Comparison of ENCODE assay signal across 18 mouse cellular contexts in the genomic region with DNA sequence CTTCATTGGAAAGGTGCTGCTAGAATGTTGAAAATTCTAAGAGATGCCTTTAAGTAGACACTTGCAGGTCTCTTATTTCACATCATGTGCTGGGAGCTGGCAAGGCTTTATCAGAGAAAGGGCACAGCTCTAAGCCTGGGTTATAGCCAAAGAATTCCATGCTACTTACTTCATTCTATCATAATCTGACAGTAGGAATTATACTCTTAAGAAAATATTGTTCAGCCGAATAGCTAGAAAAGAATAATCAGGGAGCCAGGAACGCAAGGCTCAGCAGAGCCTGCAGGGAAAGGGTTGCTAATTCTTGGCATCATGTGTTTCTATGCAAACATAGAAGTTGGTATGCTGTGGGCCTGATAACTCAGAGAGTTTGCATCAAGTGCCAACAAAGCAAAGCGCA. TPM values are rescaled to one million over a fixed set of nuclear protein-coding genes. Genes with fewer than 3 reads are reported as not detected.
DNase-seq lines count a peak whose midpoint lies in the region; ATAC-seq lines count a peak whose summit lies in the region.
"Had no signal": no experiment of that assay in that cellular context is flagged by ENCODE, and none has a peak within 500 bp of the region (broad histone marks: within the 10 kb centered on the region; RNA-seq: fewer than 3 reads in every experiment).

No protein-coding gene starts in this region.

- WGBS in embryonic facial prominence, embryonic 14.5 days = 75% methylated on average over 3 of the region's 3 CpGs
- 95% methylated on average over 3 of the region's 3 CpGs for WGBS in embryonic facial prominence, embryonic 10.5 days
- 14% methylated on average over 3 of the region's 3 CpGs for WGBS in heart, embryonic 14.5 days

- no peak overlapping the region for H3K9ac ChIP-seq in embryonic facial prominence, embryonic 14.5 days (ENCODE audit: low read depth, low read length)
- no peak overlapping the region for H3K9ac ChIP-seq in heart, embryonic 14.5 days (ENCODE audit: low read length)
- H3K9ac ChIP-seq: liver, embryonic 12.5 days had no signal

- no peaks in the 10 kb centered on the region for H3K36me3 ChIP-seq in embryonic facial prominence, embryonic 14.5 days (ENCODE audit: control insufficient read depth, insufficient read depth, low read length)
- no peaks in the 10 kb centered on the region for H3K36me3 ChIP-seq in embryonic facial prominence, embryonic 10.5 days (replicated peaks)
- H3K36me3 ChIP-seq in heart, embryonic 14.5 days (ENCODE audit: control insufficient read depth, insufficient read depth, low read length) = no peaks in the 10 kb centered on the region
- H3K36me3 ChIP-seq: limb, embryonic 10.5 days; liver, embryonic 12.5 days had no signal

- H3K27me3 ChIP-seq in embryonic facial prominence, embryonic 14.5 days (replicated peaks; ENCODE audit: control insufficient read depth, insufficient read depth, low read length) = no peaks in the 10 kb centered on the region
- H3K27me3 ChIP-seq in embryonic facial prominence, embryonic 10.5 days (replicated peaks; ENCODE audit: low read depth, poor library complexity, severe bottlenecking) = no peaks in the 10 kb centered on the region
- H3K27me3 ChIP-seq in heart, embryonic 14.5 days (ENCODE audit: control insufficient read depth, insufficient read depth, low read length) = no peaks in the 10 kb centered on the region
- H3K27me3 ChIP-seq: CH12.LX; liver, embryonic 12.5 days had no signal

- no peak overlapping the region for H3K4me2 ChIP-seq in embryonic facial prominence, embryonic 14.5 days (ENCODE audit: low read depth, low read length)
- peak overlapping the region; percentile 35 for H3K4me2 ChIP-seq in heart, embryonic 14.5 days (ENCODE audit: low read length)
- H3K4me2 ChIP-seq: liver, embryonic 12.5 days had no signal

- no peak overlapping the region for H3K27ac ChIP-seq in embryonic facial prominence, embryonic 14.5 days (replicated peaks; ENCODE audit: low read depth, low read length)
- H3K27ac ChIP-seq in embryonic facial prominence, embryonic 10.5 days (replicated peaks) = no peak overlapping the region
- H3K27ac ChIP-seq in heart, embryonic 14.5 days (replicated peaks in 1 of 2; ENCODE audit: control insufficient read depth in 1 of 2, insufficient read depth in 1 of 2, low read depth in 2 of 2, low read length in 2 of 2) = peak overlapping the region; percentile 88 to 93
- H3K27ac ChIP-seq: gastrocnemius, adult 2 months; hindbrain, postnatal 0 days; limb, embryonic 10.5 days; liver, embryonic 12.5 days had no signal

- DNase-seq in embryonic facial prominence, embryonic 14.5 days (ENCODE audit: low spot score) = peak; percentile 31
- no peak for DNase-seq in embryonic facial prominence, embryonic 10.5 days (ENCODE audit: low spot score)
- peak; percentile 71 for DNase-seq in 3T3-L1 (ENCODE audit: low read depth, low spot score)
- peak; percentile 5 for DNase-seq in lung, postnatal 10 days
- no peak for DNase-seq in Muller cell, postnatal 12 days (ENCODE audit: inconsistent ontology term)
- no peak for DNase-seq in frontal cortex, postnatal 10 days (ENCODE audit: low spot score in 2 of 2)
- no peak for DNase-seq in kidney, adult 18-20 months
- DNase-seq: cerebellum, adult 11 months; gastrocnemius, adult 2 months; kidney, adult 9 months; layer of hippocampus, postnatal 36 days had no signal

- H3K9me3 ChIP-seq in embryonic facial prominence, embryonic 14.5 days (ENCODE audit: control insufficient read depth, low read length) = no peaks in the 10 kb centered on the region
- no peaks in the 10 kb centered on the region for H3K9me3 ChIP-seq in embryonic facial prominence, embryonic 10.5 days
- no peaks in the 10 kb centered on the region for H3K9me3 ChIP-seq in heart, embryonic 14.5 days (ENCODE audit: control insufficient read depth, low read length)
- H3K9me3 ChIP-seq: limb, embryonic 10.5 days; liver, embryonic 12.5 days had no signal

- H3K4me1 ChIP-seq in embryonic facial prominence, embryonic 14.5 days (ENCODE audit: control insufficient read depth, insufficient read depth, low read length) = no peaks in the 10 kb centered on the region
- no peaks in the 10 kb centered on the region for H3K4me1 ChIP-seq in embryonic facial prominence, embryonic 10.5 days
- H3K4me1 ChIP-seq in heart, embryonic 14.5 days (ENCODE audit: control insufficient read depth in 2 of 2, insufficient read depth in 2 of 2, low read length in 2 of 2) = peaks cover 11 to 19% of the 10 kb centered on the region in 2 experiments
- H3K4me1 ChIP-seq: limb, embryonic 10.5 days; liver, embryonic 12.5 days had no signal

- no peak overlapping the region for H3K4me3 ChIP-seq in embryonic facial prominence, embryonic 14.5 days (ENCODE audit: low read depth, low read length)
- H3K4me3 ChIP-seq in embryonic facial prominence, embryonic 10.5 days = no peak overlapping the region
- no peak overlapping the region for H3K4me3 ChIP-seq in heart, embryonic 14.5 days (ENCODE audit: control insufficient read depth in 1 of 2, insufficient read depth in 1 of 2, low read depth in 1 of 2, low read length in 2 of 2)
- H3K4me3 ChIP-seq: gastrocnemius, adult 2 months; limb, embryonic 10.5 days; liver, embryonic 12.5 days had no signal

- ATAC-seq in embryonic facial prominence, embryonic 14.5 days (ENCODE audit: low read depth) = no peak
- peak; percentile 91 for ATAC-seq in heart, embryonic 14.5 days (ENCODE audit: insufficient number of reproducible peaks, insufficient read depth, low FRiP score, low read depth)
- ATAC-seq: activated CD4-positive, CD25-positive, alpha-beta regulatory T cell, adult 4 months; forebrain, embryonic 14.5 days; hindbrain, postnatal 0 days; liver, embryonic 12.5 days had no signal

RNA-seq across cellular contexts. Expression of a gene that starts 3.4 kb away (rescaled TPM):
- 3.0 and 3.8 TPM in 2 replicates for polyA plus RNA-seq in embryonic facial prominence, embryonic 14.5 days (2014; fragmentation: Nextera tagmentation; extraction: Ambion mirVana)
- polyA plus RNA-seq in embryonic facial prominence, embryonic 10.5 days (2016; fragmentation: Nextera tagmentation; extraction: Ambion mirVana) = 0.36 and 0.63 TPM in 2 replicates
- 40.6 and 43.3 TPM in 2 replicates for polyA plus RNA-seq in heart, embryonic 14.5 days (2014; fragmentation: Nextera tagmentation; extraction: Ambion mirVana)
- polyA plus RNA-seq: activated CD4-positive, CD25-positive, alpha-beta regulatory T cell, adult 4 months had no signal

Comparison
In these comparisons a context has a peak if more than half of its experiments do, and no peak if none do; other contexts are left out.
1. DNase-seq: peak in embryonic facial prominence, embryonic 14.5 days (single experiment), 3T3-L1 (single experiment) and lung, postnatal 10 days (single experiment); none in embryonic facial prominence, embryonic 10.5 days (single experiment), Muller cell, postnatal 12 days (single experiment), frontal cortex, postnatal 10 days (0 of 2) and kidney, adult 18-20 months (single experiment).
2. H3K27ac ChIP-seq: peak in heart, embryonic 14.5 days (2 of 2); none in embryonic facial prominence, embryonic 14.5 days (single experiment) and embryonic facial prominence, embryonic 10.5 days (single experiment).